22 mouse cellular contexts compared by ENCODE assay signal in genomic region chr4:142694926-142695325, GRCm38 (mm10).
DNase-seq lines count a peak whose midpoint lies in the region; ATAC-seq and TF ChIP-seq lines count a peak whose summit lies in the region.
"Had no signal": no experiment of that assay in that cellular context is flagged by ENCODE, and none has a peak within 500 bp of the region (broad histone marks: within the 10 kb centered on the region; RNA-seq: fewer than 3 reads in every experiment).

No protein-coding gene starts in this region.

- no peaks in the 10 kb centered on the region for H3K36me3 ChIP-seq in heart, embryonic 11.5 days (ENCODE audit: control insufficient read depth, insufficient read depth, low read length)
- H3K36me3 ChIP-seq in neural tube, embryonic 13.5 days: no peaks in the 10 kb centered on the region
- H3K36me3 ChIP-seq in intestine, postnatal 0 days (ENCODE audit: control insufficient read depth, insufficient read depth): no peaks in the 10 kb centered on the region
- H3K36me3 ChIP-seq: hindbrain, embryonic 12.5 days; midbrain, embryonic 12.5 days had no signal

- H3K27ac ChIP-seq in heart, embryonic 11.5 days (ENCODE audit: low read depth, low read length): no peak overlapping the region
- no peak overlapping the region for H3K27ac ChIP-seq in neural tube, embryonic 13.5 days (replicated peaks)
- H3K27ac ChIP-seq in intestine, postnatal 0 days (ENCODE audit: low read depth, low read length): no peak overlapping the region
- H3K27ac ChIP-seq: hindbrain, embryonic 12.5 days; left cerebral cortex, adult 2 months; liver, embryonic 14.5 days; macrophage; midbrain, embryonic 12.5 days had no signal

- no peak overlapping the region for H3K9ac ChIP-seq in heart, embryonic 11.5 days (ENCODE audit: low read depth, low read length)
- no peak overlapping the region for H3K9ac ChIP-seq in neural tube, embryonic 13.5 days
- no peak overlapping the region for H3K9ac ChIP-seq in intestine, postnatal 0 days (ENCODE audit: low read depth, low read length)
- H3K9ac ChIP-seq: hindbrain, embryonic 12.5 days; liver, embryonic 14.5 days; lung, embryonic 14.5 days; midbrain, embryonic 12.5 days had no signal

- no peak for ATAC-seq in heart, embryonic 11.5 days (replicated peaks; ENCODE audit: insufficient number of reproducible peaks, low FRiP score, low TSS enrichment)
- no peak for ATAC-seq in neural tube, embryonic 13.5 days (ENCODE audit: low read depth)
- no peak for ATAC-seq in intestine, postnatal 0 days
- ATAC-seq: activated CD4-positive, CD25-positive, alpha-beta regulatory T cell, adult 4 months had no signal

- WGBS in heart, embryonic 11.5 days (ENCODE audit: insufficient replicate concordance): 81% methylated on average over 13 of the region's 13 CpGs
- 34% methylated on average over 13 of the region's 13 CpGs for WGBS in neural tube, embryonic 13.5 days
- WGBS in intestine, postnatal 0 days: 45% methylated on average over 13 of the region's 13 CpGs

- peak; percentile 28 to 67 for DNase-seq in adrenal gland, adult (ENCODE audit: inconsistent age in 2 of 2, low spot score in 1 of 2)
- no peak for DNase-seq in adrenal gland, postnatal 4 days (ENCODE audit: low spot score in 2 of 2)
- DNase-seq in heart, adult 11 months: peak; percentile 55
- peak; percentile 29 for DNase-seq in adrenal gland, postnatal 10 days
- DNase-seq: cerebellum, adult 8-10 months; cerebellum, postnatal 36 days; gastrocnemius, postnatal 10 days; kidney, adult 18-20 months; lung, embryonic 14.5 days; right cerebral cortex, adult 18-20 months; right cerebral cortex, postnatal 4 days; thymus, adult 18-20 months; thymus, postnatal 36 days had no signal

- no peak for TF ChIP-seq CTCF in intestine, postnatal 0 days (IDR thresholded peaks at IDR 0.05; ENCODE audit: low read depth)

- no peak overlapping the region for H3K4me2 ChIP-seq in heart, embryonic 11.5 days
- peak overlapping the region; percentile 10; the same call in 1 of the 2 replicates for H3K4me2 ChIP-seq in neural tube, embryonic 13.5 days
- no peak overlapping the region for H3K4me2 ChIP-seq in intestine, postnatal 0 days (replicated peaks; ENCODE audit: low read depth)
- H3K4me2 ChIP-seq: hindbrain, embryonic 12.5 days; lung, embryonic 14.5 days; midbrain, embryonic 12.5 days had no signal

- no peaks in the 10 kb centered on the region for H3K27me3 ChIP-seq in heart, embryonic 11.5 days (ENCODE audit: control insufficient read depth, insufficient read depth, low read length)
- peaks cover 81% of the 10 kb centered on the region for H3K27me3 ChIP-seq in neural tube, embryonic 13.5 days
- H3K27me3 ChIP-seq in intestine, postnatal 0 days (replicated peaks; ENCODE audit: control insufficient read depth, insufficient read depth, low read length): no peaks in the 10 kb centered on the region
- H3K27me3 ChIP-seq: hindbrain, embryonic 12.5 days had no signal

- H3K4me1 ChIP-seq in heart, embryonic 11.5 days (ENCODE audit: control insufficient read depth, insufficient read depth, low read length): no peaks in the 10 kb centered on the region
- no peaks in the 10 kb centered on the region for H3K4me1 ChIP-seq in neural tube, embryonic 13.5 days (replicated peaks)
- H3K4me1 ChIP-seq in intestine, postnatal 0 days (replicated peaks; ENCODE audit: control insufficient read depth, insufficient read depth, low read length): no peaks in the 10 kb centered on the region
- H3K4me1 ChIP-seq: hindbrain, embryonic 12.5 days; midbrain, embryonic 12.5 days had no signal

- H3K4me3 ChIP-seq in heart, embryonic 11.5 days (ENCODE audit: low read depth, low read length): no peak overlapping the region
- no peak overlapping the region for H3K4me3 ChIP-seq in neural tube, embryonic 13.5 days
- H3K4me3 ChIP-seq in intestine, postnatal 0 days (ENCODE audit: low read depth, low read length): no peak overlapping the region
- H3K4me3 ChIP-seq: hindbrain, embryonic 12.5 days; left cerebral cortex, adult 2 months; midbrain, embryonic 12.5 days had no signal

- H3K9me3 ChIP-seq in heart, embryonic 11.5 days (replicated peaks; ENCODE audit: control insufficient read depth, low read length): no peaks in the 10 kb centered on the region
- 0 out of 2 replicates have a peak, but pooled peaks cover 4% of the 10 kb centered on the region for H3K9me3 ChIP-seq in neural tube, embryonic 13.5 days
- H3K9me3 ChIP-seq in intestine, postnatal 0 days (ENCODE audit: control insufficient read depth): no peaks in the 10 kb centered on the region
- H3K9me3 ChIP-seq: hindbrain, embryonic 12.5 days; midbrain, embryonic 12.5 days had no signal

Comparison
In these comparisons a context has a peak if more than half of its experiments do, and no peak if none do; other contexts are left out.
1. DNase-seq: peak in adrenal gland, adult (2 of 2), heart, adult 11 months (single experiment) and adrenal gland, postnatal 10 days (single experiment); none in adrenal gland, postnatal 4 days (0 of 2).